In genomic region chr7:49467861-49468260, GRCm38 (mm10) we compare ENCODE assay signal across 8 mouse cellular contexts.
DNase-seq lines count a peak whose midpoint lies in the region; ATAC-seq and TF ChIP-seq lines count a peak whose summit lies in the region.
"Had no signal": no experiment of that assay in that cellular context is flagged by ENCODE, and none has a peak within 500 bp of the region (broad histone marks: within the 10 kb centered on the region; RNA-seq: fewer than 3 reads in every experiment).

No protein-coding gene starts in this region.

- H3K9me3 ChIP-seq in E14TG2a.4 (ENCODE audit: low read length) = no peaks in the 10 kb centered on the region
- H3K9me3 ChIP-seq: heart, embryonic 13.5 days had no signal

- peak; percentile 61 for ATAC-seq in megakaryocyte-erythroid progenitor cell, adult 5-6 weeks (replicated peaks; ENCODE audit: low FRiP score, low TSS enrichment, poor library complexity, severe bottlenecking)

- peak; percentile 37 to 39 for DNase-seq in B cell, adult 2 months
- DNase-seq in embryo, embryonic 10.5 days (ENCODE audit: low spot score) = peak; percentile 77
- DNase-seq in heart, postnatal 14 days = peak; percentile 30 to 49
- DNase-seq in layer of hippocampus, adult 2 months (ENCODE audit: low spot score in 2 of 2) = peak in 1 of 2 experiments; percentile 58
- DNase-seq in testis, postnatal 14 days (ENCODE audit: low spot score) = peak; percentile 18

- H3K4me3 ChIP-seq in E14TG2a.4 (replicated peaks; ENCODE audit: low read length) = no peak overlapping the region
- no peak overlapping the region for H3K4me3 ChIP-seq in layer of hippocampus, adult 2 months
- H3K4me3 ChIP-seq: heart, embryonic 13.5 days had no signal

- 0 out of 2 replicates have a peak, but pooled peaks have one; percentile 8 for TF ChIP-seq CTCF in E14TG2a.4 (conservative IDR thresholded peaks at IDR 0.05; ENCODE audit: low read length)
- peak; percentile 84 for TF ChIP-seq CTCF in layer of hippocampus, adult 2 months (conservative IDR thresholded peaks at IDR 0.05)

- H3K27me3 ChIP-seq in E14TG2a.4 (ENCODE audit: insufficient read depth, low read length) = peaks cover 6% of the 10 kb centered on the region; the same call in 1 of the 2 replicates
- H3K27me3 ChIP-seq: heart, embryonic 13.5 days had no signal

- H3K4me1 ChIP-seq in E14TG2a.4 (replicated peaks; ENCODE audit: low read depth, low read length) = peaks cover 5% of the 10 kb centered on the region

- H3K27ac ChIP-seq in layer of hippocampus, adult 2 months = peak overlapping the region; percentile 56
- H3K27ac ChIP-seq: heart, embryonic 13.5 days had no signal

- intact Hi-C loops in heart, postnatal 14 days (cut with DNase I) = loop anchor here (2.0 kb wide), 1 partner anchor 133 kb away; no protein-coding TSS in a partner anchor

- peaks cover 15% of the 10 kb centered on the region; the same call in 1 of the 2 replicates for H3K36me3 ChIP-seq in E14TG2a.4 (ENCODE audit: insufficient read depth, low read length)
